Mouse (Mus musculus) lung, postnatal 4 days (tissue): ENCODE data around the gene Jun.

Experiments used
- DNase-seq, 2 experiments: peaks; one replicate each; pipeline ENCODE4 v3.0.0; 2021

Jun gene

DNA sequence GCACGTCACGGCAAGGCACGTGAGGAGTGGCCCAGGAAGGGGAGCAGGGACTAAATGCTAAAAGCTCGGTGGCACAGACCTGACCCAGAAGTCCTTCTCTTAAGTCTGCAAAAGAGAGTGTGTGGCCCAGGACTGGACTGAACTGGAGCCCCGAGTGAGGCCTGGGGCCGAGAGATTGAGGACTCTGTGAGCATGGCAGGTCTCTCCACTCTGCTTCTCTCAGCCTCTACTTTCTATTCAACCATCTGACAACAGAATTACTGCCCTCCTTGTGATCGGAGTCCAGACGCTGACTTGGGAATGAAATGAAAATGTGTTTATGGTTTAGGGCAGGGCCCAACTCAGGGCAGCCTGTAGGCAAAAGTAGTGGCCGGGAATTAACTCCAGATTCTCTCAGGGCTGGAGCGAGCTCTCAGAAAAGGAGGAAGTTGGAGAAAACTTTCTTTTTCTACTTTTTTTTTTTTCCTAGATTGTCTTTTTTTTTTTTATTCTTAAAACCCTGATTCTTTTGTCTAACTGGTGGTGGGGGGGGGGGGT lies 21.3 kb upstream of the Jun start:
- DNase-seq, result no peak

DNA sequence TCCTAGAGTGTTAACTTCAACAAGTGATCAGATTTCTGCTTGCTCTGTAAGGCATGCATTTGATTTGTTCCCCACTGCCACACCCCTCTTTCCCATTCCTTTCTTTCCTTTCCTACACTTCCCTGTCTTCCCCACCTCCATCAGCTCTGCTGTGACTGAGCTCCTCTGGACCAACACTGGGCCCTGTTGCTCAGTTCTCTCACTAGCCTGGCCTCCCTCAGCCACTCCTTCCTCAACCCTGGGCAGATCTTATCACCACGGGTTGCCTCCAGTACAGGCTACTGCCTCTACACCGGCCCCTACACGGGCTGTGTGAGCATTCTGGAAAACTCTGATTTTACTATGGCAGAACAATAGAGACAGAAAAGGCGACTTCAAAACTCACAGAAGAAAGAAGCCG lies 18.4 kb upstream of the Jun start:
- DNase-seq, result no peak

DNA sequence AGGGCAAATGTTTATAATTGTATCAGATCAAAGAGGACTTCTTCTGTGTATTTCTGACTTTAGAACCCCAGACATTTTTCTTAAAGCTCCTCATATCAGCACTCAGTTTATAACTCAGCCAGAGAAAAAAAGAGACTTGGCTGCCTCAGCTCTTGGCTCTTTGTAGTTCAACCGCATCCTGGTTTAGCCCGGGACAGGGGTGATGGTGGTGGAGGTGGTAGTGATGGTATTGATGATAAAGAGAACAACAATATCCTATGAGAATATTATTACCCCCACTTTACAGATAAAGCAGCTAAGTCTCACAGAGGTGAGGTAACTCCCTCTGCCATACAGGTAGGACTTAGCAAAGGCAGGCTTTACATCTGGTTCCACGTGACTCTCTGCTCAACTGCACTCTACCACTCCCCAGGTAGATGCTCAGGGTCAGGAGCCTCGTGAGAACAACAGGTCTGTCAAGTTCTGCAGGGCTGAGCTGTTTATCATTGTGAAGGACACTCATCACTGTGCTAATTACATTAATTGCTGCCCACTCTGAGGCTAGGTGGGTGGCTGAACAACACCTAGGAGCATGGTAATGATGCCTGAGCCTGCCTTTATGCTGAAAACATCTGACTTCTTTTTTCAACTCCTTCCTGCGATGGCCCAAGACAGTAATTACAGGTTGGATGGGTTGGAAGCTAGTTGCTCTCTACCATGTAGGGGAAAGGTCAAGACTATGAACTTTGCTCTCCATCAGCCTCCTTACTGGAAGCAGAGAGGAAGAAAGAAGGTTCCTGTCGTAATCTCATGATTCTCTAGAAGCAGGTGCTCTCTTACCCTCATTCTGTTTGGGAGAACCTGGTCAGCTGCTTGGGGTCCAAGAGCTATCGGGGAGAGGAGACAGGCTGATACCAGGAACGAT lies 16.3 kb upstream of the Jun start:
- no peak for DNase-seq

DNA sequence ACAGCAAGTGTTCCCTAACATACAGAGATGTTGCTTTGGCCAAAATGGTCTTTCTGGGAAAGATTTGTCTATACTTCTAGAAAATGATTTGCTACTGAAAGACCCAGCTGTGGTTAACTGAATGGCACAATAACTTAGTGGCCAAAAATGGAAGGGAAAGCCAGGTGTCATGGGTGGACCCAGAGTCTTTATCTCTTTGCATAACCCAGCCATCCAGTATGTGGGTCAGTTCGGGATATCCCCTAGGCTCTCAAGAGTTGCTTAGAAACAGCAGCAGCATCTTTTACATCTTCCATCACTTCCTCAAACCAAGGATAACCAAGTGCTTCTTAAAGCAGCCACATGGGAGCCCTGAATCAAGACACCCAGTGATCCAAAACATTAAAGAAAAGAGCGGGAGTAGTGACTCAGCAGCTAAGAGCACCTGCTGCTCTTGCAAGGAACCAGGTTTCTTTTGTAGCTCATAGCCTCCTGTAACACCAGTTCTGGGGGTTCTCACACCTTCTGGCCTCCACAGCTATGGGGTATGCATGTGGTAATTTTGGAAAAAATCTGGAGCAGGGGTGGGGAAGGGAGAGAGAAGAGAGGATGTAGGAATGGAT lies 11.7 kb upstream of the Jun start:
- DNase-seq, result no peak

DNA sequence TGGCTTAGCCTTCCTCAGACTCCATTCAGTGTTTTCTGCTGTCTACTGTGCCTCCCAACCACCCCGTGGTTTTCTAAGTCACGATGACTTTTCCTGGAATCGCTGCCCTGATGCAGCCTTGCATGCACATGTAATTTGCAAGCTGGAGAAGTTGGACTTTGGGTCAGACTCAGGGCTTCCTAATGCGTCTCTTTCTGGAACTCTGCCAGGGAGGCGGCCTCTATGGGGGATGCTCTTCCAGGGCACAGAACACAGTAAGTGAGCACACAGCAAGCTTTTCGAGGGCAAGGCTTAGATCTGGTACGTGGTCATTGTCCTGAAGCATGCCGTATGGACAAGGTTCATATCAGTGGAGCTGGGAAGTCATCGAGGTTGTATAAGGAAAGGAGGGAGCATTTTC lies 10.9 kb upstream of the Jun start:
- peak in 1 of 2 experiments; percentile 14 for DNase-seq

DNA sequence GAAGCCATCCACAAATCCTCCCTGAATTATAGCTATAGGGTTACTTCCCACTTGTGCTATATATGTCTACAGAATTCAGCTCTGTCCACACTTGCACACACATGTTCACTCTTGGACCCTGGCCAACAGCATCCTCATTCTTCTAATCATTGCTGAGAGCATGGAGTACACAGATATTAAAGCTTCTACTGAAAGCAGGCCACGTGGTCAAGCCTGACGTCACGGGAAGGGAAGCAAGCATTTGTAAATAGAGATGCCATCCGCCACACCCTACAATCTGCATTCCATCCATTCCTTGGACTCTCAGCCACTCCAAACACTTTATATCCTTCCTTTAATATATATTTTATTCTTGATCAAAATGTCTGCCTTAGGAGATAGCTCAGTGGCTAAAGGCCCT lies 5.2 kb upstream of the Jun start:
- DNase-seq, result peak; percentile 44 to 57

DNA sequence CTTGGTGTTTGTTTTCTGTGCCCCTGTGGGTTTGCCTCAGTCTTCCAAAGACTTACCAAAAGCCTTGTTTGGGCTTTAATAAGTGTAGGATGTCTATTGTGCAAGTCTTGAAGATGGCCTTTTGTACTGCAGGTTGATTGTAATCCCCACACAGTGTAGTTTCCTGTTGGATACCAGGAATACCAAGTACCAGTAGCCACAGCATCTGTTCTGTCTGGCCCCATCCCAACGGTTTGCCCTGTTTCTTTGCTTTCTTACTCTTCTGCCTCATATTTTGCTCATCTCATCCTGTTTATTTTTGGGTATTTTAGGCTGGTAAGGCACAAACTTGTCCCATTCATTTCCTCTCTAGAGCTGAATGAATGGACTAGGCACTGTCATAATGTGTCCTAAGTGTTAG lies 3.3 kb upstream of the Jun start:
- no peak for DNase-seq

DNA sequence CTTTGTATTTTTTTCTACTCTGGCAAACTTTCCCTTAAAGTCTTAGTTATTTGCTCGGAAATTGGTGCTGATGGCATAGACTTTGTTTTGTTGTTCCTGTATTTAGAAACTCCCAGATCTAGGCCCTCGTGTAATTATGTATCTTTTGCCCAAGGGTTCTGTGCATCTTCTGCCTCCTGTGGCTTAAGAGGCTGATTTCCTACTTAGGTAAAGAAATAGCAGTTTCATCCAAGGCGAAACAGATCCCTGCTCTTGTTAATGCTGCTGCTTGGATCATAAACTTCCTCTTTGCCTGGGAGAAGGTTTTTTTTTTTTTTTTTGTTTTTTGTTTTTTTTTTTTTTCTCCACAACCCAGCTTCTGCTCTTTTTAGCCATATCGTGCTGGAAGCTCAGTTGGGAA lies 2.3 kb upstream of the Jun start:
- DNase-seq, result no peak

DNA sequence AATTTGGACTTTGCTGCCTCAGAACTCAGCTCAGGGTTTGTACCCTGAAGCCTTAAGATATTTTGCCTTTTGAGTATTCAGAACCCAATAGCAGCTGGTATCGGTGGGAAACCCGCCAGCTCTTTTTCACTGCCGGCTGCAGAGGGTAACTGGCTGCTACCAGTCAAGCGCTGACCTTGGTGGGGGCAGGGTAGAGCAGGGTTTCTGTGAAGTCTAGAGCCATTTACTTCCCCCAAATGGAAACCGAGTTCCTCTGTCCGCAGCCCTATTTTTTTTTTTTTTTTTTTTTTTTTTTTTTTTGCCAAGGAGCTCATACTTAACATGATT lies 1.7 kb upstream of the Jun start:
- DNase-seq, result peak; percentile 79 to 81

DNA sequence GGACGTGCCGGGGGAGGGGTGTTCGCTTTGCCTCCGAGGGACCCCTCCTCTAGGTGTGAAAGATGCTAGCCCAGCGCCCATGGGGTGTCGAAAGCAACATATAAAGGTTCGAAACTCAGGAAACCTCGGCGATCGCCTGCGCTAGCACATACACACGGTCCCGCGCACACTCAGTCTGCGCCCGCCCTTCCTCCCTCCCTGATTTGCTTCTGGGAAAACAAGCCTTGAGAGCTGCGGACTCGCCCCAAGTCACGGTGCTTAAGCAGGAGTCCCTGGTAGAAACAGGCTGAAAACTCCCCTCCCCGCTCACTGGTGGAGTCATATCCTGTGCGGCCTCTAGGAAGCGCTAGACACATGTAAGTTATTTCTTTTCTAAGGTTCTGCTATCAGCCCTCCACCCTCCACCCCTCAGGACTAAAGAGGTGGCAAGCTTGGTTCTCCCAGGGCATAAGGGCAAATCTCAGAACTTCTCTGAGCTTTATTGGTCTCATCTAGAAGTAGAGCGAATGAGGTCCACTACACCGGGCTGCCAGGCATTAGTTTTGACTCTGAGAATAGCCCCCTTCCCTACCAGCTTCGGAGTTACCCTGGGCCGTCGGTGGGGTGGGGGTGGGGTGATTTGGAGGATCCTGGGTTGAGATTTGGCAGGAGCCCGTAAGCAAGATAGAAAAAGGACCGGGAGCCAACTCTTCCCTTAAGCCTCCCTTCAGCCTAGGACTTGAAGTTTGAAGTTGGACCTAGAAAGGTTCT lies 1.2 kb upstream of the Jun start:
- DNase-seq, result peak; percentile 95 to 96

DNA sequence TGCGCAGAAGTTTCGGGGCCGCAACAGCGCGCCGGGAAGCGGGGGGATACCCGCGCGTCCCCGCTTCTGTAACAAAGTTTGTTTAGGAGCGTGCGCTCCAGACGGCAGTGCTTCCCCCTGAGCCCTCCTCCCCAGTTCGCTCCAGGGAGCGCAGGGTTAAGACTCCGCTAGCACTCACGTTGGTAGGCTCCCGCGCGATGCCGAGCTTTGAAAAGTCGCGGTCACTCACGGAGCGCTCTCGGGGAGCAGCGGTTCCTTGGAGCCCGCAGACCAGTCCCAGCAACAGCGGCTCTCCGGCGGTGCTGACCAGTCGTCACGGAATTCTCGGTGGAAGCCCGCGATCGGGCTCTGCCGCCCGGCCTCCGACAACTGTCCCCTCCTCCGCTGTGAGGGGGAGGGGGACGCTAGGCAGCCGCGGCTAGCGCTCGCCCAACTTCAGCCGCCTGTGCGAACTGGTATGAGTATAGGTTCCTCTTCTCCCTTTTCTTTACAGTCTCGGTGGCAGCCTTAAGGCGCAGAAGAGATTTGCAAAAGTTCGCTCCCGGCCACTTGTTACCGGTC lies 631 bp downstream of the Jun start:
- peak; percentile 71 to 72 for DNase-seq

DNA sequence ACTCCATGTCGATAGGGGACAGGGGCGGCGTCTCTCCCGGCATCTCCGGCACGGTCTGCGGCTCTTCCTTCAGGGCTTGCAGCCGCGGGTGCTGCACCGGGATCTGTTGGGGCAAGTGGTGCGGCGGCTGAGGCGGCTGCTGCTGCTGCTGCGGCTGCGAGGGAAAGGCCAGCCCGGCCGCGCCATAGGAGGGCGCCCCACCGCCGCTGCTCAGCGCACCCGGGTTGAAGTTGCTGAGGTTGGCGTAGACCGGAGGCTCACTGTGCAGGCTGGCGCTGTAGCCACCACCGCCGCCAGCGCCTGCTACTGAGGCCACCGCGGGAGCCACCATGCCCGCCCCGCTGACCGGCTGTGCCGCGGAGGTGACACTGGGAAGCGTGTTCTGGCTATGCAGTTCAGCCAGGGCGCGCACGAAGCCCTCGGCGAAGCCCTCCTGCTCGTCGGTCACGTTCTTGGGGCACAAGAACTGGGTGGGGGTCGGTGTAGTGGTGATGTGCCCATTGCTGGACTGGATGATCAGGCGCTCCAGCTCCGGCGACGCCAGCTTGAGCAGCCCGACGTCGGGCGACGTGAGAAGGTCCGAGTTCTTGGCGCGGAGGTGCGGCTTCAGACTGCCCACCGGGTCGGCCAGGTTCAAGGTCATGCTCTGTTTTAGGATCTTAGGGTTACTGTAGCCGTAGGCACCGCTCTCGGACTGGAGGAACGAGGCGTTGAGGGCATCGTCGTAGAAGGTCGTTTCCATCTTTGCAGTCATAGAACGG lies 1.3 kb downstream of the Jun start:
- peak; percentile 84 to 87 for DNase-seq

DNA sequence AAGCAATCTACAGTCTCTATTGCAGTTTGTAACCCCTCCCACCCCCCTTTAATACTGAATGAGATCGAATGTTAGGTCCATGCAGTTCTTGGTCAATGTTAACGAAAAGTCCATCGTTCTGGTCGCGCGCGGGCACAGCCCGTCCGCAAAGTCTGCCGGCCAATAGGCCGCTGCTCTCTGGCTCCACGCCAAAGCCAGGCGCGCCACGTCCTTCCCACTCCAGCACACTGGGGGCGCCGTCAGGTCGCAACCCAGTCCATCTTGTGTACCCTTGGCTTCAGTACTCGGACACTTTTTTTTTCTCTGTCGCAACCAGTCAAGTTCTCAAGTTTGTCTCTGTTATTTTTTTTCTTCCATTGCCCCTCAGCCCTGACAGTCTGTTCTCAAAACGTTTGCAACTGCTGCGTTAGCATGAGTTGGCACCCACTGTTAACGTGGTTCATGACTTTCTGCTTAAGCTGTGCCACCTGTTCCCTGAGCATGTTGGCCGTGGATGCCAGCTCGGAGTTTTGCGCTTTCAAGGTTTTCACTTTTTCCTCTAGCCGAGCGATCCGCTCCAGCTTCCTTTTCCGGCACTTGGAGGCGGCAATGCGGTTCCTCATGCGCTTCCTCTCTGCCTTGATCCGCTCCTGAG lies 2.0 kb downstream of the Jun start:
- peak; percentile 91 to 93 for DNase-seq

DNA sequence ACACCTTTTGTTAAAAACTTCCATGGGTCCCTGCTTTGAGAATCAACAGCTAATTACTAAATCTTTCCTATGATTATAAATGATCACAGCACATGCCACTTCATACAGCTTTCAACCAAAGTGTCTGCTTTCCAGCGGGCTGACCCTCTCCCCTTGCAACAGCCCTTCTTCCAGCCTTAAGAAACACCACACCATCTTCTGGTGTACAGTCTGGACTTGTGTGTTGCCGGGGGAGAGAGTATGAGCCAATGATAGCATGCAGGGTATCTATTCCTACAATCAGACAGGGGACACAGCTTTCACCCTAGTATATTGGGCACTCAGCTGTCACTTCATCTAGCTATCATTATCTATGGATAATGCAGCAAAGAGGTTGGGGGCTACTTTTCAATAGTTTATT lies 2.9 kb downstream of the Jun start:
- peak in 1 of 2 experiments; percentile 7 for DNase-seq

DNA sequence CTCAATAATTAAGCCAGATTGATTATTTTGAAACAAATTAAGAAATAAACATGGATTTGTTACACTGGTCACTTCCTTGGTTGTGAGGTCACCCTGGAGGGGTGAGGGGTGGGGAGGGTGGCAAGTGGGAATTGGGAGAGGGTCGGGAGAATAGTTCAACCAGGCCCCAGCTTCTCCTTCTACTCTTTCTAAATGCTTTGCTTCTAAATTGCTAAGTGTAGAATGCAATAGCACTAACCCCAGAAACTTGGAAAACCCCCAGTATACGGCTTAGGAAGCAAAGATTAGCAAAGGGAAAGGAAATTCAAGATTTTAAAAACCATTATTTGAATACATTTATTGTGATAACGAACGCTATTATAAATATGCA lies 3.3 kb downstream of the Jun start:
- no peak for DNase-seq

DNA sequence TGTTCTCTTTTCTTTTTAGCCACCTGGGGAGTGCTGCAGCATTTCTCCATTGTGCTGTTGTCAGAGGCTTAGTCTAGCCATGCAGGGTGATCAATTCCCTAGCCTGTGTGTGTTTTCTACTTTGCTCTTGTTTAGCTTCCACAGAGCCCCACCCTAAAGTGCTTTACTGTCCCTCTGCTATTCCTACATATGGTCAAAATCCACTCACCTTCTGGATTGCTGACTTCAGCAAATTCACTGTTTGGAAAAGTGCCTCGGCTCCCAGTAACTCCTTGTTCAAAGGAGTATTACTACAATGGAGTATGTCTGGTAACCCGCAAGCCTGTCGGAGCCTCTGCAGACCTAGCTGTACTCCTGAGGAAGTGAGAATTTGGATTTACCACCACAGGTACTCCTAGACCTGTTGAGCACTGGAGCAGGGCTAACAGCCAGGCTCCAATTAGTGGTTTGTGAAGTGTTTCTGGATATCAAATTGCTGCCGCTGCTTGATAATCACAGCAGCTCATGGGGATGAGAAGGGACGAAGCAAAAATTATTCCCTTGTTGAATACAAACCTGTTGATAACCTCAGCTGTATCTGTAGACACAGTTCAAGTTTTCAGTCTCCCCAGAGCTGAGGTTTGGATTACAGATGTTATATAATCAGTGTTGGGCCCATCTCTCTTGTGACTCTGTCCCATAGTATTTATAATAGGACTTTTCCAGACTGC lies 3.8 kb downstream of the Jun start:
- peak in 1 of 2 experiments; percentile 18 for DNase-seq

DNA sequence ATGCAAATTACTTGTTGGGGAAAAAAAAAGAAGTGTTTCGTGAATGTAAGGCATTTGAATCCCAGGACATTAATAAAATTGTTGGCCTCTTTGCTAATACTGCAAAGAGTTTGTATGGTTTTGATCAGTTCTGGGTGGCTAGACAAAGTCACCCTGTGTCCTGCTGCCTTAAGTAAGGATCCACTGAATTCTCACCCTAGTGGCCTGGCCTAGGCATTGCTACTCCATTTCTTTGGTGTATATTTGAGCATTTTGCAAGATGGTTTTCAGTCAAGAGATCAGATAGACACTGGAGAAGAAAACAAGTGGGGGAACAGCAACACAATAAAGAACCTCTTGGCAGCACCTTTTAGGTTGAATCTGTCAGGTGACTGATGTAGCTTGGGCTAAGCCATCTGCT lies 6.9 kb downstream of the Jun start:
- DNase-seq, result peak in 1 of 2 experiments; percentile 10

DNA sequence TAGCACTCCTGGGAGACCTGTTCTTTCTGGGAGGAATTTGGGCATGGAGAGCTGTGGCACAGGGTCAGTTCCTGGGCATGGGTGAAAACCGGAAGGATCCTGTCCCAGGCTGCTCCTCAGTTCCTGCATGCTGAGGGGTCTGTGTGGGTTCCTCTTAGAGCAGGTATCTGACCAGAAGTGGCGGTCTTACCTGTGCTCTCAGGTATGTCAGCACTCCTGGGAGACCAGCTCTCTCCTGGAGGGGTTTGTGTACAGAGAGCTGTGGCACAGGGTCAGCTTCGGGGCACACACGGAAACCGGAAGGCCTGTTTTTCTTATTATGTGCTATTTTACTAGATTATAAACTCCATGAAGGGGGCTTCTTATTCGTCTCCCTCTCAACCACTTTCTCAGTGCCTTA lies 7.3 kb downstream of the Jun start:
- no peak for DNase-seq

DNA sequence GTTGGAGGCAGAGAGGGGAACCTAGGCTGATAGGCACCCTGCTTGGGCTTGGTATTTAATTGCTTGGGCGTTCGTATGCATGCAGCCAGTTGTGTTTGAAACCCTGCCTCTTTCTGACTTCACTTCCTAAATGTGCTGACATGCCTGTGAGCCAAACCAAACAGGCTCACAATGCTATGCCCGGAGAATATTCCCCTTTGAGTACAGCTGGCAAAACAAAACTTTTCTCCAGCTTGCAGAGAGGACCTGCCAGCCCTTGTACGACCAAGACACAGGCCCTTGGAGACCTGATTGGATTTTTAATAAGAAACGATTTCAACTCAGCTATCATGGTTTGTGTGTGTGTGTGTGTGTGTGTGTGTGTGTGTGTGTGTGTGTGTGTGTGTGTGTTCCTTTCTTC lies 14.0 kb downstream of the Jun start:
- DNase-seq, result peak in 1 of 2 experiments; percentile 24

DNA sequence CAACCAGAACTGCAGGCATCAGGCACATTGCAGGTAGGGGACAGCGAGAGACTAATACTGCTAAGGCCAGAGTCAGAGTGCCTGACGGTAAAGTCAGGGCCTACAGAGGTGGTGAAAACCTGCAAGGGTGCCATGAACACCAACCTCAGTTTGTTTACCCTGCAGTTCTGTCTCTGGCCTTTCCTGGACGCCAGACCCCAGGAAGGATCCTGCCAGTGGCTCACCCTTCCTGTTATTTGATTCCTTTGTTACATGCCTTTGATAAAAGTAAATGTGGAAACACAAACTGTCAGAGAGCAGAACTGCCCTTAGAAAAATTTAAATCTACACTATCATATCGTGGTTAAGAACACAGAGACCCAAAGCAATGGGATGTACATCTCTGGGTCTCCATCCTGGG lies 20.9 kb downstream of the Jun start:
- peak; percentile 26 to 56 for DNase-seq

DNA sequence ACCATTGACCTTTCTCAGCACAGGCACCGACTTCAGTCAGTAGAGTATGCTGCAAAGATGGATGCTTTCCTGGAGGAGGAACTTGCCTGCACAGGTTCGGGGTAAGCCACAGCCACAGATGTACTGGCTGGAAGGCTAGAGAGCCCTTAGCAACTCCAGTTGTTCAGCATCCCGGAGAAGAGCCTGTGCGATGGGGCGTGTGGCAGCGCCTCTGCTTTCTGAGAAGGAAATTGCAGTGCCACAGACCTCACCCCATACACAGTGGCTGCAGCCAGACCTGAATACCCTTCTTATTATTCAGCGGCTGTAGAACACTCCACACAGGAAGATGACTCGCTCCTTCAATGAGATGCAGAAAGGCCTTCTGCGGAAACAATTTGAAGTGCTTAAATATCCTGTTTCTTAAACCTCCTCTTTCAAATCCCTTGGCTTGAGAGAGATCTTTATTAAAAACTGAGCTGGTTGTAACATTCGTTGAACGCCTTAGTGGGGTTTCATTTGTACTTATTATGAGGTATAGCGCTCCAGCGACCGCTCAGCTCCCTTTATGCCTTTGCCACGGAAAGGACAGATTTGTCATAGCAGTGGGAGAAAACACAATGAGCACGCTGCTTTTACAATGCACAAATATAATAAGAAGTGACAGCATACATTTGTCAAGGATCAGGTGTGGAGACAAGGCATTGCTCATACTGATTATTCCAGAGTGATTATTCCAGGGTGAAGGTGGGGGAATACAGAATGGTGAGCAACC lies 26.0 kb downstream of the Jun start:
- peak in 1 of 2 experiments; percentile 12 for DNase-seq
